Mouse (Mus musculus) bone marrow macrophage, adult 2 months (primary cell): ENCODE measurements around the gene Zc3h13.

Experiments
- CTCF ChIP-seq: IDR thresholded peaks from 2 replicates; pipeline ENCODE4 v1.5.1; 2012; ENCODE audit warnings: low read depth, mild to moderate bottlenecking, low read length, moderate library complexity
- POLR2A ChIP-seq: IDR thresholded peaks from 2 replicates; pipeline ENCODE4 v1.6.1; 2012; ENCODE audit warnings: mild to moderate bottlenecking, low read depth, low read length, borderline replicate concordance

DNA sequence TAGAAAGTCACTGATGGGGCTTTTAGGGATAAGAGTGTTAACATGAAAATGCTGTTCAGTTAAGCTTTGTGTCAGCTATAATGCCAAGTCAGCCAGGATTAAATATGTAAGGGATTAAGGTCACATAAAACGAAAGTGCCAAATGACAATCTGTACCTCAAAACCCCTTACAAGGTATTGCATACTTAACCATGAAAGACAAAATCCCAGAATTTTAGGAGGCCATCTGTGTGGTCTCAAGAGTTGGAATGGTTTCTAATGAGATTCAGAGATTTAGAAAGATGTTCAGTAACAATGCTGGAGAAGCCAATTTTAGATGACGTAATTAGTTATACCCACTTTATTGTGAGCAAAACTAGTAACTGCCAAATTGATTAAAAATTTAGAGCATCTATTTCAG, 30.3 kb downstream of the Zc3h13 start:
- TF ChIP-seq POLR2A (no peak), CTCF (no peak)
